Mouse (Mus musculus) CH12.LX (cell line): ENCODE data around the gene Dqx1. TPM values are rescaled to one million over a fixed set of nuclear protein-coding genes. Genes with fewer than 3 reads are reported as not detected.
A peak's percentile ranks its signal among the peaks of the same experiment; 100 is the strongest.

ENCODE experiments used
- DNase-seq: peaks from one replicate; pipeline ENCODE4 v3.0.0-alpha.2; 2013; ENCODE audit errors: extremely low read depth
- H3K27ac ChIP-seq: 2 replicates; pipeline ENCODE4 v1.5.1; 2012; ENCODE audit warnings: low read depth, mild to moderate bottlenecking, control low read depth, moderate library complexity; ENCODE audit not compliant: insufficient read depth
- H3K27me3 ChIP-seq: replicated peaks from 2 replicates; pipeline ENCODE3; 2012; ENCODE audit warnings: inconsistent platforms
- H3K36me3 ChIP-seq, 2 experiments: replicated peaks in 1 of 2; 2 replicates each; pipeline versions ENCODE3 to v1.6.1; 2012; ENCODE audit warnings: inconsistent platforms in 1 of 2, low read length in 1 of 2, mild to moderate bottlenecking in 1 of 2, mixed read lengths in 1 of 2, moderate library complexity in 1 of 2; ENCODE audit not compliant: control insufficient read depth in 1 of 2, insufficient read depth in 1 of 2
- H3K4me1 ChIP-seq, 2 experiments: 2 replicates each; pipeline ENCODE4 v1.6.1; 2012; ENCODE audit warnings: inconsistent platforms in 1 of 2, moderate library complexity in 1 of 2; ENCODE audit not compliant: insufficient read depth in 2 of 2, control insufficient read depth in 1 of 2
- H3K4me2 ChIP-seq: 2 replicates; pipeline ENCODE4 v1.6.1; 2012; ENCODE audit warnings: low read depth, mild to moderate bottlenecking, control low read depth; ENCODE audit not compliant: poor library complexity, insufficient read depth, severe bottlenecking
- H3K4me3 ChIP-seq, 3 experiments: fragments of 150-350 bp in 1 of 3; sonication (generic) in 1 of 3; replicated peaks in 1 of 3; 2 replicates each; pipeline versions ENCODE3 to v1.5.1; 2011 to 2012; ENCODE audit warnings: low read depth in 2 of 3, low read length in 2 of 3, mild to moderate bottlenecking in 2 of 3, moderate library complexity in 2 of 3, control low read depth in 1 of 3, improper control_type of control experiment in 1 of 3, inconsistent platforms in 1 of 3, mixed read lengths in 1 of 3; ENCODE audit not compliant: poor library complexity in 1 of 3
- H3K79me2 ChIP-seq: replicated peaks from 2 replicates; pipeline ENCODE4 v1.6.1; 2012; ENCODE audit warnings: mild to moderate bottlenecking, moderate library complexity; ENCODE audit not compliant: control insufficient read depth, poor library complexity, insufficient read depth, severe bottlenecking; ENCODE audit errors: extremely low read depth
- H3K9ac ChIP-seq: 2 replicates; pipeline ENCODE4 v1.6.1; 2012; ENCODE audit warnings: low read depth, mild to moderate bottlenecking, control low read depth, moderate library complexity; ENCODE audit not compliant: insufficient read depth
- H3K9me3 ChIP-seq: replicated peaks from 2 replicates; pipeline ENCODE3; 2012; ENCODE audit warnings: low read length, inconsistent platforms, mixed read lengths
- BHLHE40 ChIP-seq: IDR thresholded peaks from 2 replicates; pipeline ENCODE4 v1.6.1; 2011; ENCODE audit warnings: mild to moderate bottlenecking, low read depth, low read length, improper control_type of control experiment
- CTCF ChIP-seq, 2 experiments: IDR thresholded peaks in 1 of 2; conservative IDR thresholded peaks in 1 of 2; 2 replicates each; pipeline ENCODE4 v1.5.1; 2011 to 2012; ENCODE audit warnings: low read depth in 2 of 2, low read length in 2 of 2, improper control_type of control experiment in 1 of 2, inconsistent platforms in 1 of 2, mild to moderate bottlenecking in 1 of 2, moderate library complexity in 1 of 2
- E2F4 ChIP-seq: IDR thresholded peaks from 2 replicates; pipeline ENCODE4 v1.6.1; 2011; ENCODE audit warnings: low read depth, low read length, improper control_type of control experiment; ENCODE audit not compliant: insufficient replicate concordance
- ELF1 ChIP-seq: IDR thresholded peaks from 2 replicates; pipeline ENCODE4 v1.6.1; 2014; ENCODE audit warnings: low read depth, mild to moderate bottlenecking, inconsistent platforms, low read length, improper control_type of control experiment
- EP300 ChIP-seq: IDR thresholded peaks from 2 replicates; pipeline ENCODE4 v1.6.1; 2011; ENCODE audit warnings: low read length, improper control_type of control experiment
- ETS1 ChIP-seq: conservative IDR thresholded peaks from 2 replicates; pipeline ENCODE4 v1.6.1; 2012; ENCODE audit warnings: low read depth, mild to moderate bottlenecking, inconsistent platforms, low read length, improper control_type of control experiment, moderate library complexity
- IRF4 ChIP-seq: IDR thresholded peaks from 2 replicates; pipeline ENCODE4 v1.6.1; 2014; ENCODE audit warnings: low read depth, mild to moderate bottlenecking, inconsistent platforms, low read length, improper control_type of control experiment
- JUN ChIP-seq: IDR thresholded peaks from 2 replicates; pipeline ENCODE4 v1.6.1; 2011; ENCODE audit warnings: low read depth, mild to moderate bottlenecking, low read length, improper control_type of control experiment, moderate library complexity; ENCODE audit not compliant: insufficient read depth
- JUND ChIP-seq: conservative IDR thresholded peaks from 2 replicates; pipeline ENCODE4 v1.6.1; 2011; ENCODE audit warnings: low read depth, low read length, improper control_type of control experiment
- MAFK ChIP-seq: IDR thresholded peaks from 2 replicates; pipeline ENCODE4 v1.6.1; 2011; ENCODE audit warnings: low read length, improper control_type of control experiment; ENCODE audit not compliant: insufficient replicate concordance
- MAX ChIP-seq: IDR thresholded peaks from 2 replicates; pipeline ENCODE4 v1.6.1; 2011; ENCODE audit warnings: low read length, improper control_type of control experiment
- MAZ ChIP-seq: IDR thresholded peaks from 2 replicates; pipeline ENCODE4 v1.6.1; 2012; ENCODE audit warnings: low read depth, mild to moderate bottlenecking, inconsistent platforms, low read length, improper control_type of control experiment, moderate library complexity
- NELFE ChIP-seq: IDR thresholded peaks from 2 replicates; pipeline ENCODE4 v1.6.1; 2011; ENCODE audit warnings: low read depth, low read length, improper control_type of control experiment
- NRF1 ChIP-seq: IDR thresholded peaks from 2 replicates; pipeline ENCODE4 v1.6.1; 2014; ENCODE audit warnings: low read depth, mild to moderate bottlenecking, inconsistent platforms, low read length, improper control_type of control experiment, moderate library complexity
- PAX5 ChIP-seq: IDR thresholded peaks from 2 replicates; pipeline ENCODE4 v1.6.1; 2012; ENCODE audit warnings: low read length, inconsistent platforms, mixed read lengths
- POLR2A ChIP-seq: IDR thresholded peaks from 2 replicates; pipeline ENCODE4 v1.6.1; 2011; ENCODE audit warnings: low read depth, mild to moderate bottlenecking, improper control_type of control experiment, low read length
- POLR2AphosphoS2 ChIP-seq: IDR thresholded peaks from 2 replicates; pipeline ENCODE4 v1.6.1; 2011; ENCODE audit warnings: low read depth, low read length, improper control_type of control experiment
- RAD21 ChIP-seq: IDR thresholded peaks from 2 replicates; pipeline ENCODE4 v1.6.1; 2011; ENCODE audit warnings: low read depth, mild to moderate bottlenecking, low read length, improper control_type of control experiment, moderate library complexity
- RCOR1 ChIP-seq: conservative IDR thresholded peaks from 2 replicates; pipeline ENCODE4 v1.6.1; 2012; ENCODE audit warnings: low read depth, mild to moderate bottlenecking, inconsistent platforms, low read length, improper control_type of control experiment
- SIN3A ChIP-seq: IDR thresholded peaks from 2 replicates; pipeline ENCODE4 v1.6.1; 2012; ENCODE audit warnings: low read length, improper control_type of control experiment, inconsistent platforms
- SMC3 ChIP-seq: IDR thresholded peaks from 2 replicates; pipeline ENCODE4 v1.6.1; 2011; ENCODE audit warnings: low read depth, low read length, improper control_type of control experiment
- USF1 ChIP-seq: IDR thresholded peaks from 2 replicates; pipeline ENCODE4 v1.6.1; 2014; ENCODE audit warnings: low read depth, mild to moderate bottlenecking, inconsistent platforms, low read length, improper control_type of control experiment
- ZC3H11A ChIP-seq: IDR thresholded peaks from 2 replicates; pipeline ENCODE4 v1.6.1; 2012; ENCODE audit warnings: low read depth, mild to moderate bottlenecking, inconsistent platforms, low read length, improper control_type of control experiment
- dilution Hi-C: fragments of 300-500 bp; cut with MboI; formaldehyde crosslinking; loops from 2 replicates; pipeline ENCODE4 v1.14.3; 2020; ENCODE audit warnings: low sequenced_read_pairs; ENCODE audit not compliant: extremely low pct_unique_long_range_greater_than_20kb, extremely low pct_ligation_motif_present
- in situ Hi-C: fragments of 300-500 bp; cut with MboI; formaldehyde crosslinking; loops from 3 replicates; pipeline ENCODE4 v1.14.3; 2019; ENCODE audit warnings: low sequenced_read_pairs, low pct_ligation_motif_present, low pct_unique_long_range_greater_than_20kb, mixed read lengths
- polyA plus RNA-seq: library from polyadenylated mRNA; unstranded; fragments of >175 nt; gene quantifications from 2 replicates; pipeline ENCODE4 v1.2.1, GENCODE M21; 2012; ENCODE audit warnings: low read depth; ENCODE audit not compliant: insufficient read length
- total RNA-seq, 2 experiments: library from RNA; depleted of rRNA; stranded (reverse); fragments of 300-350 nt in 1 of 2; fragments of >200 nt in 1 of 2; gene quantifications; 2 replicates each; pipeline ENCODE4 v1.2.3; 2012 to 2014

The Dqx1 gene
- total and polyA plus RNA-seq, 3 experiments, result 1.3 to 2.9 (median 2.2) TPM

DNA sequence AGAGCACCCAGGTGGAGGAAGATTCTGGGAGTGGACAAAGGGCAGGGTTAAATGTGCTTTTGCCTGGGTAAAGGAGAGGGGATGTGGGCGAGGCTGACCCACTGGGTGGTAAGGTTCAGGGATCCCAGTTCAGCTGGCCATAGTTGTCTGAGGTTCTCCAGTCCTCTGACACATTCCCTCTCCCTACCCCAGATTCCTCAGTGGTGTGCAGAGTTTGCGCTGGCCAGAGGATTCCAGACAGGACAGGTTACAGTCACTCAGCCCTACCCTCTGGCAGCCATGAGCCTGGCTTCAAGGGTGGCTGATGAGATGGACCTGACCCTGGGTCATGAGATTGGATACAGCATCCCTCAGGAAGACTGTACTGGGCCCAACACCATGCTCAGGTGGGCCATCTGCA is 1.1 kb downstream of the Dqx1 start:
- peaks cover 23% of the 10 kb centered on the region for H3K79me2 ChIP-seq
- no peaks in the 10 kb centered on the region for H3K9me3 ChIP-seq
- peaks cover 20 to 68% of the 10 kb centered on the region in 2 experiments for H3K36me3 ChIP-seq
- no peak overlapping the region for H3K4me3 ChIP-seq
- no peak for DNase-seq
- in situ Hi-C loops (no loop called here), dilution Hi-C loops (no loop called here)
- H3K4me2 ChIP-seq, result no peak overlapping the region
- H3K4me1 ChIP-seq, result peaks cover 8 to 17% of the 10 kb centered on the region in 2 experiments
- H3K27me3 ChIP-seq, result no peaks in the 10 kb centered on the region
- TF ChIP-seq POLR2AphosphoS2, result peak; percentile 55
- no peak for TF ChIP-seq ZC3H11A
- TF ChIP-seq POLR2A, result peak; percentile 0; the same call in 1 of the 2 replicates
- no peak for TF ChIP-seq PAX5
- TF ChIP-seq MAFK, result no peak
- no peak for TF ChIP-seq ETS1
- no peak for TF ChIP-seq JUND
- no peak for TF ChIP-seq BHLHE40
- TF ChIP-seq CTCF (conservative IDR thresholded peaks at IDR 0.05 in 1 of 2, IDR thresholded peaks at IDR 0.05 in 1 of 2; ENCODE audit: low read depth in 2 of 2, low read length in 2 of 2), result no peak
- H3K9ac ChIP-seq, result no peak overlapping the region
- no peak overlapping the region for H3K27ac ChIP-seq

DNA sequence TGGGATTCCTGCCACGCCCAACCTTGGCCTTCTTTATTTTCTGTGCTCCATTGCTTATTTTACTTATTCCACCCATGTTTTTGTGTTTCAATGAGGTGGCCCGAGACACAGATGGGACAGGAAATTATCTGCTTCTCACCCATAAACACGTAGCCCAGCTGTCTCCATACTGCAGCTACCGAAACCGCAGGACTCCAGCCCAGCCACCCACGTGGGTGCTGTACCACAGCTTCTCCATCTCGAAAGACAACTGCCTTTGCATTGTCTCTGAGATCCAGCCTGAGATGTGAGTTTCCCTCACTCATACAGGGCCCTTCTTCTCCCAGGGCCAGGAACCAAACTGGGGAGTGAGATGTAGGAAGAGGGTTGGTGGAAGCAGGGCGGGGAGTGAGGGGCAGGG is 8.4 kb downstream of the Dqx1 start:
- Histone ChIP-seq H3K27me3 (no peaks in the 10 kb centered on the region), H3K4me2 (no peak overlapping the region), H3K36me3 (peaks cover 0 to 42% of the 10 kb centered on the region in 2 experiments), H3K4me1 (no peaks in the 10 kb centered on the region), H3K9ac (no peak overlapping the region), H3K27ac (no peak overlapping the region), H3K9me3 (peaks cover 27% of the 10 kb centered on the region), H3K4me3 (no peak overlapping the region), H3K79me2 (no peaks in the 10 kb centered on the region)
- TF ChIP-seq NELFE, result no peak
- TF ChIP-seq SMC3, result no peak
- no peak for TF ChIP-seq POLR2A
- TF ChIP-seq USF1, result no peak
- TF ChIP-seq MAZ, result no peak
- TF ChIP-seq BHLHE40, result no peak
- TF ChIP-seq IRF4, result no peak
- TF ChIP-seq MAX, result no peak
- no peak for TF ChIP-seq RAD21
- TF ChIP-seq SIN3A, result no peak
- TF ChIP-seq JUND, result no peak
- TF ChIP-seq EP300, result no peak
- no peak for TF ChIP-seq JUN
- TF ChIP-seq NRF1, result no peak
- no peak for TF ChIP-seq ELF1
- TF ChIP-seq E2F4, result no peak
- no peak for TF ChIP-seq ZC3H11A
- TF ChIP-seq RCOR1, result no peak
- dilution Hi-C loops (no loop called here), in situ Hi-C loops (no loop called here)
- no peak for DNase-seq
